Mouse (Mus musculus) forebrain, postnatal 0 days (tissue): ENCODE data around the gene Thrb. TPM values are rescaled to one million over a fixed set of nuclear protein-coding genes. Genes with fewer than 3 reads are reported as not detected.

Source experiments
- ATAC-seq: fragments of 200-750 bp; cut with Nextera tagmentation; 2 replicates; pipeline ENCODE4 v1.8.0; 2017; ENCODE audit warnings: mild to moderate bottlenecking, moderate library complexity
- DNase-seq: peaks from one replicate; pipeline ENCODE4 v3.0.0-alpha.2; 2015
- H3K27ac ChIP-seq: fragments of 300-500 bp; sonication (generic); 2 replicates; pipeline ENCODE4 v1.5.1; 2014; ENCODE audit warnings: low read depth, mild to moderate bottlenecking, antibody characterized with exemption, low read length, moderate library complexity, mixed read lengths
- H3K27me3 ChIP-seq: fragments of 300-500 bp; sonication (generic); 2 replicates; pipeline ENCODE4 v1.6.1; 2014; ENCODE audit warnings: mild to moderate bottlenecking, low read length, mixed read lengths; ENCODE audit not compliant: insufficient read depth
- H3K36me3 ChIP-seq: fragments of 300-500 bp; sonication (generic); 2 replicates; pipeline ENCODE4 v1.6.1; 2014; ENCODE audit warnings: mild to moderate bottlenecking, moderate library complexity; ENCODE audit not compliant: insufficient read depth
- H3K4me1 ChIP-seq: fragments of 300-500 bp; sonication (generic); 2 replicates; pipeline ENCODE4 v1.6.1; 2014; ENCODE audit warnings: antibody characterized with exemption; ENCODE audit not compliant: insufficient read depth
- H3K4me2 ChIP-seq: fragments of 300-500 bp; sonication (generic); 2 replicates; pipeline ENCODE4 v1.6.1; 2014; ENCODE audit warnings: low read depth, mild to moderate bottlenecking, moderate library complexity
- H3K4me3 ChIP-seq: fragments of 300-500 bp; sonication (generic); 2 replicates; pipeline ENCODE4 v1.5.1; 2014; ENCODE audit warnings: low read depth, low read length, mixed read lengths
- H3K9ac ChIP-seq: fragments of 300-500 bp; sonication (generic); 2 replicates; pipeline ENCODE4 v1.6.1; 2014; ENCODE audit warnings: mild to moderate bottlenecking
- H3K9me3 ChIP-seq: fragments of 300-500 bp; sonication (generic); 2 replicates; pipeline ENCODE4 v1.6.1; 2016; ENCODE audit warnings: low read length
- CTCF ChIP-seq: sonication (generic); IDR thresholded peaks from 2 replicates; pipeline ENCODE4 v1.5.1; 2016; ENCODE audit warnings: antibody characterized with exemption, control low read depth, low read depth
- WGBS: fragments of 180-500 bp; shearing (Covaris S2); extraction: QIAGEN DNeasy Blood & Tissue Kit; methylation state at CpG from one replicate; pipeline ENCODE4 v1.1.7; 2014; 5-methylcytosine and 5-hydroxymethylcytosine counted together
- polyA plus RNA-seq: library from polyadenylated mRNA; unstranded; fragments of >200 nt; fragmentation: Nextera tagmentation; extraction: Ambion mirVana; gene quantifications from 2 replicates; pipeline ENCODE4 v1.2.1, GENCODE M21; 2015
- total RNA-seq: library from RNA; depleted of rRNA; stranded (reverse); fragments of >200 nt; gene quantifications from 2 replicates; pipeline ENCODE4 v1.2.3, GENCODE M21; 2014

The Thrb gene
- total and polyA plus RNA-seq, 2 experiments from 2014 or later = 3.3 to 6.2 TPM

DNA sequence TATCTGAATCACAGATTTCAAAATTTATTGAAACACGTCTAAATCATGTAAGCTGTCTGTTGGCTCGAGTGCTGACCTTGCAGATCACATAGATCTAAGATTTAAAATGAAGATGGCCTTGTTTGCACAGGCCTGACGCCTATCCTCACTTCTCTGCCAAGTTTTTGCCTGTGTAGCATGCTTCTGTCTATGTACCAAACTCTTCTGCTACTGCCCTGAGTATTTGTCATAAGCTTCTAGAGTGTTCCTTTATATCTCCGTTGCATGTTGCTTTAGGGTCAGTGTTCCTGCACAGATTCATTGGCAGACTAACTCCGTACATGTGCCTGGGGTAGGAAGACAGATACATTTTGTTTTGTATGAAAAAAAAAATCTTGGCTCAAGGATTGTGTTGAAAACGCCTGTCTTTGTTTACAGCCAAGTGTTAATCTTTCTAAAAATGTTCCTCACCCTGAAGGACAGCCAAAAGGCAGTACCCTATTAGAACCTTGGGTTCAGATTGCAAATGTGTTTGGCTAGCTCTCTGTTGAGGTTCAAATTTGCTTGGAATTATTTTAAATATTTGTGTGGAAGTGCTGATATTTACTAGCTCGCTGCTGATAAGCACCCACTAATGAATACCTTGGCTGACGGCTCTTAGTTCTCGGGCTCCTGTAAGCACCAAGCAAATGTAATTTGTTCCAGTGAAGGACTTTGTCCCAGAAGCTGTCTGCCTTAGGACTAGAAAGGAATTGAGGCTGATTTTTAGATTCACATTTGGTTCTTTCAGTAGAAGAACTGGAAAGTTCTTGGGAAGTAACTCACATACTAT, 83.0 kb downstream of the Thrb start:
- TF ChIP-seq CTCF = no peak
- H3K36me3 ChIP-seq = no peaks in the 10 kb centered on the region
- H3K4me1 ChIP-seq = no peaks in the 10 kb centered on the region
- 43% methylated on average over 9 of the region's 9 CpGs for WGBS
- no peak overlapping the region for H3K27ac ChIP-seq
- no peaks in the 10 kb centered on the region for H3K27me3 ChIP-seq
- H3K9ac ChIP-seq = no peak overlapping the region
- no peaks in the 10 kb centered on the region for H3K9me3 ChIP-seq
- no peak overlapping the region for H3K4me3 ChIP-seq
- no peak for DNase-seq
- no peak overlapping the region for H3K4me2 ChIP-seq
- ATAC-seq = no peak; the same call in 1 of the 2 replicates

GRCm38 (mm10) chr14:17743713-17744158, 83.7 kb downstream of the Thrb start:
- no peak for ATAC-seq
- Histone ChIP-seq H3K9me3 (no peaks in the 10 kb centered on the region), H3K4me3 (no peak overlapping the region), H3K36me3 (no peaks in the 10 kb centered on the region), H3K9ac (no peak overlapping the region), H3K27ac (no peak overlapping the region), H3K27me3 (no peaks in the 10 kb centered on the region), H3K4me2 (no peak overlapping the region), H3K4me1 (no peaks in the 10 kb centered on the region)
- DNase-seq = no peak
- 76% methylated on average over 2 of the region's 2 CpGs for WGBS
- TF ChIP-seq CTCF = no peak

GRCm38 (mm10) chr14:17747922-17748321, 87.9 kb downstream of the Thrb start:
- Histone ChIP-seq H3K9me3 (no peaks in the 10 kb centered on the region), H3K4me2 (no peak overlapping the region), H3K36me3 (no peaks in the 10 kb centered on the region), H3K4me3 (no peak overlapping the region), H3K9ac (no peak overlapping the region), H3K27ac (no peak overlapping the region), H3K27me3 (no peaks in the 10 kb centered on the region), H3K4me1 (no peaks in the 10 kb centered on the region)
- DNase-seq (no peak), ATAC-seq (no peak)
- TF ChIP-seq CTCF = no peak
- WGBS = 62% methylated on average over 3 of the region's 3 CpGs

GRCm38 (mm10) chr14:17748945-17749344, 88.9 kb downstream of the Thrb start:
- no peak for TF ChIP-seq CTCF
- DNase-seq (no peak), ATAC-seq (no peak)
- Histone ChIP-seq H3K36me3 (no peaks in the 10 kb centered on the region), H3K27ac (no peak overlapping the region), H3K4me2 (no peak overlapping the region), H3K4me1 (no peaks in the 10 kb centered on the region), H3K9me3 (no peaks in the 10 kb centered on the region), H3K9ac (no peak overlapping the region), H3K4me3 (no peak overlapping the region), H3K27me3 (no peaks in the 10 kb centered on the region)

DNA sequence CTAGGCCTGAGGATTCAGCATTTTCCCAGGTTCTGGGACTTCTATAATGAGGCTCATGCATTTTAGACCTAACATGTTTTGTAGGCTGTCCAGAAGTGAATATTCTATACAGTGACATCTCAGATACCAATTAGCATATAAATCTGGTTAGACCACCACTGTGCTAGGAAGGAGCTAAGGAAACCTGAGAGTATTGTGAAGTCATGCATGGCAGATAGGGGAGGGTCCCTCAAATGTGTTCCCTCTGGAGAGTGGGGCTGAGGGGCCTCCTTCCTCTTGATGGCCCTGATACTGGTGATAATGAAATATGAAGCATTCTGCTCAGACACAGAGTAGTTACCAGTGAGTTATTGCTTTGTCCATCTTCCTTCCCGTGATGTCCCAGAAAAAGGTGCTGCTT, 91.8 kb downstream of the Thrb start:
- Histone ChIP-seq H3K27me3 (no peaks in the 10 kb centered on the region), H3K4me2 (no peak overlapping the region), H3K9ac (no peak overlapping the region), H3K27ac (no peak overlapping the region), H3K9me3 (no peaks in the 10 kb centered on the region), H3K36me3 (no peaks in the 10 kb centered on the region), H3K4me3 (no peak overlapping the region), H3K4me1 (no peaks in the 10 kb centered on the region)
- no peak for DNase-seq
- WGBS = 88% methylated on average over 1 of the region's 1 CpGs
- no peak for TF ChIP-seq CTCF
- no peak for ATAC-seq

DNA sequence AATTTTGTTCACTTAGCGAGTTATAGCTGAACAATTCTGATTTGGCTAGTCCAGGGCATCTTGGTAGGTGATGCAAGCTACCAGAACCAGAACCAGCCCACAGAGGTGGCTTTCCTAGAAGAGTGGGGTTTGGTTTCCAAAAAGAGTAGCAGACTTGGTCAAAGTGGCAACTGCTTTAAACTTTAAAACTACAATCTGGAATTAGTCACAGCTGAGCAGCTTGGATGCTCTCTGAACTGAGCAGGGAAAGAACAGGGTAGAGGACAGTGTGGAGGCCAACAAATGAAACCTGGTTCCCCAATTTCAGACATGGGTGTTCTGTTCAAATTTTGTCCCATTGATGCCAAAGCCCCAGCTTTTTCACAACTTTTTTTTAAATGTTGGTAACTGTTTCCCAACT, 93.4 kb downstream of the Thrb start:
- H3K27ac ChIP-seq = no peak overlapping the region
- no peaks in the 10 kb centered on the region for H3K27me3 ChIP-seq
- no peak for TF ChIP-seq CTCF
- no peaks in the 10 kb centered on the region for H3K9me3 ChIP-seq
- no peak for ATAC-seq
- WGBS = 98% methylated on average over 1 of the region's 1 CpGs
- no peak for DNase-seq
- H3K4me3 ChIP-seq = no peak overlapping the region
- H3K36me3 ChIP-seq = no peaks in the 10 kb centered on the region
- no peak overlapping the region for H3K4me2 ChIP-seq
- H3K9ac ChIP-seq = no peak overlapping the region
- no peaks in the 10 kb centered on the region for H3K4me1 ChIP-seq

DNA sequence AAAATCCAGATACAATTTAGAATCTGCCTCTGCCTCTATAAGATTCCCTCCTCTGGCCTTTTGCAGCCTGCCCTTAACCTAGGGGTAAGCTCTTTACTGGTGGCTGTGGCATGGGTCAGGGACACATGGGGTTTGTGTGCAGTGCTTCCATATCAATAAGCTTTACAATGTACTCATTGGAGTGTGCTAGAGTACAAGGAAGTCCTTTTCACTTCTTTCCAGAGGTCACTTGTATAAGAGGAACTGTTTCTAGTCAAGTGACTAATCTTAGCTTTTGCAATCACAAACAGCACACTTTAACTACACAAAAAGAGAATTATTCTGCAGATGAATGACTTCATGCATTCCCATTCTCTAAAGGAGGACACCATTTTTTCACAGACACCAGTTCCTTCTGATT, 96.7 kb downstream of the Thrb start:
- H3K4me3 ChIP-seq = no peak overlapping the region
- TF ChIP-seq CTCF = no peak
- no peak for DNase-seq
- H3K27ac ChIP-seq = no peak overlapping the region
- ATAC-seq = no peak
- H3K4me1 ChIP-seq = no peaks in the 10 kb centered on the region
- no peaks in the 10 kb centered on the region for H3K27me3 ChIP-seq
- no peak overlapping the region for H3K9ac ChIP-seq
- H3K4me2 ChIP-seq = no peak overlapping the region
- H3K36me3 ChIP-seq = no peaks in the 10 kb centered on the region
- H3K9me3 ChIP-seq = no peaks in the 10 kb centered on the region
